Mouse (Mus musculus) G1E-ER4 (cell line): ENCODE data around the gene Klhdc4. TPM values are rescaled to one million over a fixed set of nuclear protein-coding genes. Genes with fewer than 3 reads are reported as not detected.

ENCODE experiments used
- GATA1 ChIP-seq: IDR thresholded peaks from one replicate; pipeline ENCODE4 v1.8.0; 2012; ENCODE audit warnings: low read length, inconsistent platforms
- polyA plus RNA-seq: library from polyadenylated mRNA; stranded (reverse); fragments of >175 nt; gene quantifications from 2 replicates; pipeline ENCODE4 v1.2.3, GENCODE M21; 2012

Gene Klhdc4
- polyA plus RNA-seq, 1 experiment, result 42.5 TPM

DNA sequence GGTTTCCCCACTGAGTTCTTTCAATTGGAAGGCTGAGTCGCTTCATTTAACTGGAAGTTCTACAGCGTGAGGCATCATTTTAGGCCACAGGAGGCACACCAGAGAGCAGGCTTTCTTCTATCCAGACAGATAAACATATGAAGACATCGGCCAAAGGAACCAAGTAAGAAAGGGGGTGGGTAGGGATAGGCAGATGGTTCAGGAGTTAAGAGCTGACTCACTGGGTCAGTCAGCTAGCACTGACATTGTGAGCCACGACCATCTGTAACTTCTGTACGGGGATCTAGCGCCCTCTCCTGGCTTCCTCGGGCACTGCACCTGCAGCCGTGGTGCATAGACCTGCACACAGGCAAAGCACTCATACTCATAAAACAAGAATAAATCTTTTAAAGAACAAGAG, 11.9 kb upstream of the Klhdc4 start:
- TF ChIP-seq GATA1, result no peak

DNA sequence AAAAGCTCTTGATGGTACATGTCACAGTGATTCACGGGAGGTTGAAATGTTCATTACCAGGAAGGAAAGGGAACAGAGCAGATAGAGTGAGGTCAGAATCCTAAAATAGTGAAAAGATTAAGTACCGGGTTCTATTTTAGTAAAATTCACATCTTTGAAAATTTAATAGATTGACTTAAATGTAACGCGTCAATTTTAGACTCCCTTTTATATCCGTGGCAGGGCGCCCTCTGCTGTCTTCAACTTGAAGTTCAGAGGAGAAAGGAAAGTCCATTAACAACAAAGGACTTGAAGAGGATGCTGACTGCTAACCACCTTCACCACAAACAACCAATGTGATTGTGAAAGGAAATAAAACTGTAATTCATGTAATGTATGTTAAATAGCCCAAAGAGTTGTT, 3.1 kb upstream of the Klhdc4 start:
- no peak for TF ChIP-seq GATA1

DNA sequence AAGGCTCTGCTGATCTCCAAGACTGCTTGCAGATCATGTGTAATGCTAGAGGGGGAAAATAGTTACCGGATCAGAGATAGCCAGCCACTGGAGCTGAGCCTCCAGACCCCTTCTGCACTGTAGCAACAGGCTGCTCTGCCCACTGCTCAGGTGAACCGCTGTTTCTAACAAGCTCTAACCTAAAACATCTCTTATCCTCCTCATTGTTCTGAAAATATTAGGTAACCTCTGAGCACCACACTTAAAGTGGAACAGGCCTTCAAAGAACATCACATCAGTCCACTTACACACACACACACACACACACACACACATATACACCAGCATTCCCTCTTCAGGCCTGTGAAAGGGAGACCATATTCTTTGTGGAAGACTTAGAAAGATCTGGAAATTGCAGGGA, 2.7 kb upstream of the Klhdc4 start:
- no peak for TF ChIP-seq GATA1

DNA sequence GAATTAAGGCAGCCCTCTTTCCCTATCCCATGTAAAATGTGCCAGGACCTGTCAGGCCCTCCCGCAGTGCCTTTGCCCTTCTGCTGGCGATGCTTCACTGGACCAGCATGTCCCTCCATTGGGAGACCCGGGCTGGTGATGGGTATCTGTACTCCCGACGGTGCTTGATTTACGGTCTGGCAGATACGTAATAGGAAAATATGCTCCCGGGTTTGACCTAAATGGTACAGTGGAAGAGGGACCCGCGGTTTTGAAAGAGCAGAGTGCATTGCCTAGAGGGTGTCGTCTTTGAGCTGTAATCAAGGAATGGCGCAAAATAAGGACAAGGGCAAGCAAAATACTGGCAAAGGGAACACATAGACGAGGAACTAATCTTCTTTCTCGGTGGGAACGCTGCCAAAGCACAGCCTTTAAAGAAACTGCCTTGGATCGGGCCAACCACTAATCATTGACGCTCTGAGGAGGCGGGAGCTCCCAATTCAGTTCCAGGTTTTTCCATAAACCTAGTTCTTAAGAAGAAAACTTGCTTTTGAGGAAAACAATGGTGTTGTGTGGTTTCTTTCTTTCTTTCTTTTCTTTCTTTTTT, 501 bp upstream of the Klhdc4 start:
- no peak for TF ChIP-seq GATA1

DNA sequence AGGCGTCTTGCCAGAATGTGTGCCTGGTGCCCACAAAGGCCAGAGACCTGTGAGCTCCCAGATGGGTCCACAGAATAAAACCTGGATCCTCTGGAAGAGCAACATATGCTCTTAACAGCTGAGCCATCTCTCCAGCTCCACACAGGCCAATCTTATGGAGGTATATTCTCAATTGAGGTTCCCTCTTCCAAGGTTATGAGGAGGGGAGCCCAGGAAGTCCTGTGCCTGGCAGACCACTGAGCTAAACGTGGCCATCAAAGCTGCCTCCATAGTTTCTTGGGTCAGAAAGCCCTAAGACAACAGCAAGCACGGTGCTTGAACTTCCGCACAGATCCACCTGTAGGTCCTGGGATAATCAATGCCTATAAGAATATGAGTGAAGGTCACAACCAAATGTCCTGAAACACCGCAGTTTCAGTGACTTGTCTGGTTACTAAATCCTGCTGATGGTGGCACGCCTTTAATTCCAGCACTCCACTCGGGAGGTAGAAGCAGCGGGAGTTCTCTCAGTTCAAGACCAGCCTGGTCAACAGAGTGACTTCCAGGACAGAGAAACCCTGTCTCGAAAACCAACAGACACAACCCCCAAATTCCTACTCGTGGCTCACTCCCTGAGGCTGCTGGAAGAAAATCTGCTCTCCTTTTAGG, 869 bp downstream of the Klhdc4 start:
- TF ChIP-seq GATA1, result no peak

DNA sequence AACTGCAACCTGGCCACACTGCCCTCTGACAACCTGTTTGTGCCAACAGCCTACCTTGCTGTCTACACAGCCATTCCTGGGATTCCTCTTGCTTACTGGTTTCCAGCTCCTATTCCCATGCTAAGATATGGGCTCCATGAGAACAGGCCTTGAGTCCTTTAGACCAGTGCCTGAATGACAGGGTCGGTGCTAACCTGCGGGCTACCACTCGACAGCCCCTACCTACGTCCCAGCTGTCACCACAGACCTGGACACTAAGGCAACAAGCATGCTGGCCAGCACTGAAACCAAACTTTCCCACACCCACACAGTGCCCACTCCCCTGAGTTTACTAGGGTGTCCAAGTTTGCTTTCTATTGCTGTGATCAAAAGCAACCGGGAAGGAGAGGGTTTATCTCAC, 1.6 kb downstream of the Klhdc4 start:
- TF ChIP-seq GATA1, result no peak

DNA sequence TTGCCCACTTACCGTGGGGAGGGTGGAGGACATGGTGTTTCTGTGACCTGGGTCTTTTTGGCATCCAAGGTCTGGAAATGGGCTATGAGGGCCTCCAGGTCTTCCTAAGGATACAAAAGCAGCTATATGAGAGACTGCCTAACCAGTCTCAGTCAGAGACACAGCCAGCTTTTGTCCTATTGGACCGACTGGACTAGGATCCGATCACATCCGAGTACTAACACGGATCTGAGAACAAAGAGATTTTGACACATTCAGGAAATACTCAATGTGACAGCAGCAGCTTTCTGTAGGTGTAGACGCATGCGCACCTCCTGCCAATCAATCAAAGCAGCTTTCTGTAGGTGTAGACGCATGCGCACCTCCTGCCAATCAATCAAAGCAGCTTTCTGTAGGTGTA, 7.6 kb downstream of the Klhdc4 start:
- no peak for TF ChIP-seq GATA1

GRCm38 (mm10) chr8:121821320-121821719, 8.0 kb downstream of the Klhdc4 start:
- no peak for TF ChIP-seq GATA1

DNA sequence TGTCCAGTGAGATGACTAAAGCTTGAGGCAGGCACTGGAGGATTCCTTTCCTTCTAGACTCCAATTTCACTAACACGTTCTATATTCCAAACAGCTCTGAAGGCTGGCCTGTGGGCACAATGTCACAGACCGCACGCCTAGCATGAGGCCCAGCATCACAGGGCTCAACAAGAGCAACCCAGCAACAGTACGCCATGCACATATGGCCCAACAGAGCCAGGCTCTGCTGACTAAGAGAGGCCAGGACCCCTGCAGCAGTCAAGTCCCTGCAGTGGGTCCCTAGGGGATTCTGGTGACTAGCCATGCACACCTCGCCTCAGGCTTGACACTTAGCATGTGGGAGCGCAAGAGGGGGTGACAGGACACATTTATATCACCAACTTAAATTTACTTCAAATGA, 8.5 kb downstream of the Klhdc4 start:
- no peak for TF ChIP-seq GATA1

- TF ChIP-seq GATA1, result no peak
These were observed 11.1 kb downstream of the Klhdc4 start for GRCm38 (mm10) chr8:121818226-121818625.

GRCm38 (mm10) chr8:121811931-121812570, 17.3 kb downstream of the Klhdc4 start:
- no peak for TF ChIP-seq GATA1

GRCm38 (mm10) chr8:121811502-121811901, 17.9 kb downstream of the Klhdc4 start:
- TF ChIP-seq GATA1, result no peak

DNA sequence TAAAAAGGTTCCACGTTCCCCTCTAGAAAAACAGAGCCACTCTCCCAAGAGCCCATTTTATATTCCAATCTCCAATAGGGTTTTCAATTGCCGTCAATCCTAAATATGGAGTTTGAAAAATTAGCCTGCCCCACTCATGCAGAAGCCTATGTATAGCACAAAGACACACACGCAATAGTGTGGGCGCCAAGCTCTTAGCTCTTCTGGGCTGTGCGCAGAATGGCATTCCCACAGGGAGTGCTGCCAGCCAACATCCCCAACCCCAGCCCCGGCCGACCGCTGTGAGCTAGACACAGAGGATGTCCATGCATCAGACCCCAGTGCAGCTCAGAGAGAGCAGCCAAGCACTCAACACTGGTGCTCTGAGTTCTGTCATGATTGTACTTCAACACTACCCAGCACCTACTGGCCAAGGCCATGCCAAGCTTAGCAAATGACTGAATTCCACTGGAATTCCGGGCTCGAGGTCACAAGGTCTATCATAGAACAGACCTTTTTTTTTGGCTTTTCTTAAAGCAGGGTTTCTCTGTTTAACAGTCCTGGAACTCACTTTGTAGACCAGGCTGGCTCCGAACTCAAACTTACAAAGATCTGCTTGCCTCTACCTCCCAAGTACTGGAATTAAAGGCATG, 19.7 kb downstream of the Klhdc4 start:
- no peak for TF ChIP-seq GATA1

GRCm38 (mm10) chr8:121808032-121808431, 21.3 kb downstream of the Klhdc4 start:
- TF ChIP-seq GATA1, result no peak

- TF ChIP-seq GATA1, result no peak
These were observed 23.2 kb downstream of the Klhdc4 start for GRCm38 (mm10) chr8:121806126-121806525.

DNA sequence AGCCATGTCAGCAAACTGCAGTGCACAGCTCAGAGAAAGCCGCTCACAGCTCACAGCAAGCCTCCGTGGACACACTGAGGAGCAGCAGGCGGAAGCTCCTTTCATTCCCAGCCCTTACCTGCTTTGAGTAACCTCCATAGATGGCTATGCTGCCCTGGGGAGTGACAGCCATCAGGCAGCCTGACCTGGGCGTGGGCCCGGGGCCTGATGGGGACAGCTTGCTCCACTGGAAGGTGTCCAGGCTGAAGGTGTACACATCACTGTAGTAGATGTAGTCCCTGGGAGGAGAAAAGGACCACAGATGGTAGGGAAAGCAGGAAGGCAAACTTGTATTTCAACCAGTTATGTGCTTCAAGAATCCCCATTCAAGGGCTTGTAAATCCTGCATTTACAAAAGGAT, 24.5 kb downstream of the Klhdc4 start:
- TF ChIP-seq GATA1, result no peak

DNA sequence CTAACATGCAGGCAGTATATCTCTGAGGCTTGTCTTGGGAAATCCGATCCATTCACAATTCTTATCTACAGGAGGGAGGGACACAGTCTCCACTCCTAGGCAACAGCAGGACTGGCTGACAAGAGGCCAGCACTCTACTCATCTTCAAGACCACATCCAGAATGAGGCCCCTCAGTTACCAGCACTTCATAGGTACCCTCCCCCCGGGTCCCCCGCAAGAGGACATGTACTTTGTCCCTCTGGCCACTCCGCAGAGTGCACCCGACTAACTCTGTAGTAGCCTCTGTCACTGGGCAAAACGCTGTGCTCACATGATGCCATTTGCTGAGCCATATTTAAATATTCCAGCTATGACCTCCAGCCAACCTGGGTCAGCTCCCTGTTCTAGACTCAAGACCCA, 31.0 kb downstream of the Klhdc4 start:
- no peak for TF ChIP-seq GATA1
